Mouse (Mus musculus) CH12.LX (cell line): ENCODE measurements around the gene Carhsp1. TPM values are rescaled to one million over a fixed set of nuclear protein-coding genes. Genes with fewer than 3 reads are reported as not detected.

Experiments
- DNase-seq: peaks from one replicate; pipeline ENCODE4 v3.0.0-alpha.2; 2013; ENCODE audit errors: extremely low read depth
- H3K27ac ChIP-seq: 2 replicates; pipeline ENCODE4 v1.5.1; 2012; ENCODE audit warnings: low read depth, mild to moderate bottlenecking, control low read depth, moderate library complexity; ENCODE audit not compliant: insufficient read depth
- H3K27me3 ChIP-seq: replicated peaks from 2 replicates; pipeline ENCODE3; 2012; ENCODE audit warnings: inconsistent platforms
- H3K36me3 ChIP-seq, 2 experiments: replicated peaks in 1 of 2; 2 replicates each; pipeline versions ENCODE3 to v1.6.1; 2012; ENCODE audit warnings: inconsistent platforms in 1 of 2, low read length in 1 of 2, mild to moderate bottlenecking in 1 of 2, mixed read lengths in 1 of 2, moderate library complexity in 1 of 2; ENCODE audit not compliant: control insufficient read depth in 1 of 2, insufficient read depth in 1 of 2
- H3K4me1 ChIP-seq, 2 experiments: 2 replicates each; pipeline ENCODE4 v1.6.1; 2012; ENCODE audit warnings: inconsistent platforms in 1 of 2, moderate library complexity in 1 of 2; ENCODE audit not compliant: insufficient read depth in 2 of 2, control insufficient read depth in 1 of 2
- H3K4me2 ChIP-seq: 2 replicates; pipeline ENCODE4 v1.6.1; 2012; ENCODE audit warnings: low read depth, mild to moderate bottlenecking, control low read depth; ENCODE audit not compliant: poor library complexity, insufficient read depth, severe bottlenecking
- H3K4me3 ChIP-seq, 3 experiments: fragments of 150-350 bp in 1 of 3; sonication (generic) in 1 of 3; replicated peaks in 1 of 3; 2 replicates each; pipeline versions ENCODE3 to v1.5.1; 2011 to 2012; ENCODE audit warnings: low read depth in 2 of 3, low read length in 2 of 3, mild to moderate bottlenecking in 2 of 3, moderate library complexity in 2 of 3, control low read depth in 1 of 3, improper control_type of control experiment in 1 of 3, inconsistent platforms in 1 of 3, mixed read lengths in 1 of 3; ENCODE audit not compliant: poor library complexity in 1 of 3
- H3K79me2 ChIP-seq: replicated peaks from 2 replicates; pipeline ENCODE4 v1.6.1; 2012; ENCODE audit warnings: mild to moderate bottlenecking, moderate library complexity; ENCODE audit not compliant: control insufficient read depth, poor library complexity, insufficient read depth, severe bottlenecking; ENCODE audit errors: extremely low read depth
- H3K9ac ChIP-seq: 2 replicates; pipeline ENCODE4 v1.6.1; 2012; ENCODE audit warnings: low read depth, mild to moderate bottlenecking, control low read depth, moderate library complexity; ENCODE audit not compliant: insufficient read depth
- H3K9me3 ChIP-seq: replicated peaks from 2 replicates; pipeline ENCODE3; 2012; ENCODE audit warnings: low read length, inconsistent platforms, mixed read lengths
- BHLHE40 ChIP-seq: IDR thresholded peaks from 2 replicates; pipeline ENCODE4 v1.6.1; 2011; ENCODE audit warnings: mild to moderate bottlenecking, low read depth, low read length, improper control_type of control experiment
- CHD1 ChIP-seq: IDR thresholded peaks from 2 replicates; pipeline ENCODE4 v1.6.1; 2012; ENCODE audit warnings: low read depth, low read length, improper control_type of control experiment, inconsistent platforms
- CHD2 ChIP-seq: IDR thresholded peaks from 2 replicates; pipeline ENCODE4 v1.6.1; 2011; ENCODE audit warnings: low read length, improper control_type of control experiment
- CTCF ChIP-seq, 2 experiments: IDR thresholded peaks in 1 of 2; conservative IDR thresholded peaks in 1 of 2; 2 replicates each; pipeline ENCODE4 v1.5.1; 2011 to 2012; ENCODE audit warnings: low read depth in 2 of 2, low read length in 2 of 2, improper control_type of control experiment in 1 of 2, inconsistent platforms in 1 of 2, mild to moderate bottlenecking in 1 of 2, moderate library complexity in 1 of 2
- E2F4 ChIP-seq: IDR thresholded peaks from 2 replicates; pipeline ENCODE4 v1.6.1; 2011; ENCODE audit warnings: low read depth, low read length, improper control_type of control experiment; ENCODE audit not compliant: insufficient replicate concordance
- ELF1 ChIP-seq: IDR thresholded peaks from 2 replicates; pipeline ENCODE4 v1.6.1; 2014; ENCODE audit warnings: low read depth, mild to moderate bottlenecking, inconsistent platforms, low read length, improper control_type of control experiment
- ETS1 ChIP-seq: conservative IDR thresholded peaks from 2 replicates; pipeline ENCODE4 v1.6.1; 2012; ENCODE audit warnings: low read depth, mild to moderate bottlenecking, inconsistent platforms, low read length, improper control_type of control experiment, moderate library complexity
- GABPA ChIP-seq: IDR thresholded peaks from 2 replicates; pipeline ENCODE4 v1.6.1; 2012; ENCODE audit warnings: low read depth, low read length, improper control_type of control experiment, inconsistent platforms; ENCODE audit not compliant: insufficient replicate concordance
- IRF4 ChIP-seq: IDR thresholded peaks from 2 replicates; pipeline ENCODE4 v1.6.1; 2014; ENCODE audit warnings: low read depth, mild to moderate bottlenecking, inconsistent platforms, low read length, improper control_type of control experiment
- JUN ChIP-seq: IDR thresholded peaks from 2 replicates; pipeline ENCODE4 v1.6.1; 2011; ENCODE audit warnings: low read depth, mild to moderate bottlenecking, low read length, improper control_type of control experiment, moderate library complexity; ENCODE audit not compliant: insufficient read depth
- JUND ChIP-seq: conservative IDR thresholded peaks from 2 replicates; pipeline ENCODE4 v1.6.1; 2011; ENCODE audit warnings: low read depth, low read length, improper control_type of control experiment
- KAT2A ChIP-seq: IDR thresholded peaks from 2 replicates; pipeline ENCODE4 v1.6.1; 2012; ENCODE audit warnings: low read length, improper control_type of control experiment, inconsistent platforms; ENCODE audit not compliant: insufficient replicate concordance
- MAFK ChIP-seq: IDR thresholded peaks from 2 replicates; pipeline ENCODE4 v1.6.1; 2011; ENCODE audit warnings: low read length, improper control_type of control experiment; ENCODE audit not compliant: insufficient replicate concordance
- MAX ChIP-seq: IDR thresholded peaks from 2 replicates; pipeline ENCODE4 v1.6.1; 2011; ENCODE audit warnings: low read length, improper control_type of control experiment
- MAZ ChIP-seq: IDR thresholded peaks from 2 replicates; pipeline ENCODE4 v1.6.1; 2012; ENCODE audit warnings: low read depth, mild to moderate bottlenecking, inconsistent platforms, low read length, improper control_type of control experiment, moderate library complexity
- MEF2A ChIP-seq: IDR thresholded peaks from 2 replicates; pipeline ENCODE4 v1.6.1; 2014; ENCODE audit warnings: low read depth, mild to moderate bottlenecking, inconsistent platforms, low read length, improper control_type of control experiment, borderline replicate concordance
- MXI1 ChIP-seq: IDR thresholded peaks from 2 replicates; pipeline ENCODE4 v1.6.1; 2011; ENCODE audit warnings: mild to moderate bottlenecking, low read depth, low read length, improper control_type of control experiment
- NRF1 ChIP-seq: IDR thresholded peaks from 2 replicates; pipeline ENCODE4 v1.6.1; 2014; ENCODE audit warnings: low read depth, mild to moderate bottlenecking, inconsistent platforms, low read length, improper control_type of control experiment, moderate library complexity
- PAX5 ChIP-seq: IDR thresholded peaks from 2 replicates; pipeline ENCODE4 v1.6.1; 2012; ENCODE audit warnings: low read length, inconsistent platforms, mixed read lengths
- POLR2AphosphoS2 ChIP-seq: IDR thresholded peaks from 2 replicates; pipeline ENCODE4 v1.6.1; 2011; ENCODE audit warnings: low read depth, low read length, improper control_type of control experiment
- RAD21 ChIP-seq: IDR thresholded peaks from 2 replicates; pipeline ENCODE4 v1.6.1; 2011; ENCODE audit warnings: low read depth, mild to moderate bottlenecking, low read length, improper control_type of control experiment, moderate library complexity
- SIN3A ChIP-seq: IDR thresholded peaks from 2 replicates; pipeline ENCODE4 v1.6.1; 2012; ENCODE audit warnings: low read length, improper control_type of control experiment, inconsistent platforms
- USF1 ChIP-seq: IDR thresholded peaks from 2 replicates; pipeline ENCODE4 v1.6.1; 2014; ENCODE audit warnings: low read depth, mild to moderate bottlenecking, inconsistent platforms, low read length, improper control_type of control experiment
- USF2 ChIP-seq: conservative IDR thresholded peaks from 2 replicates; pipeline ENCODE4 v1.6.1; 2011; ENCODE audit warnings: low read depth, low read length, improper control_type of control experiment
- ZC3H11A ChIP-seq: IDR thresholded peaks from 2 replicates; pipeline ENCODE4 v1.6.1; 2012; ENCODE audit warnings: low read depth, mild to moderate bottlenecking, inconsistent platforms, low read length, improper control_type of control experiment
- ZKSCAN1 ChIP-seq: IDR thresholded peaks from 2 replicates; pipeline ENCODE4 v1.6.1; 2012; ENCODE audit warnings: low read depth, inconsistent platforms, low read length, improper control_type of control experiment, borderline replicate concordance
- ZMIZ1 ChIP-seq: IDR thresholded peaks from 2 replicates; pipeline ENCODE4 v1.6.1; 2012; ENCODE audit warnings: low read depth, mild to moderate bottlenecking, inconsistent platforms, low read length, improper control_type of control experiment
- ZNF384 ChIP-seq: IDR thresholded peaks from 2 replicates; pipeline ENCODE4 v1.6.1; 2012; ENCODE audit warnings: low read depth, low read length, improper control_type of control experiment, inconsistent platforms
- dilution Hi-C: fragments of 300-500 bp; cut with MboI; formaldehyde crosslinking; loops from 2 replicates; pipeline ENCODE4 v1.14.3; 2020; ENCODE audit warnings: low sequenced_read_pairs; ENCODE audit not compliant: extremely low pct_unique_long_range_greater_than_20kb, extremely low pct_ligation_motif_present
- in situ Hi-C: fragments of 300-500 bp; cut with MboI; formaldehyde crosslinking; loops from 3 replicates; pipeline ENCODE4 v1.14.3; 2019; ENCODE audit warnings: low sequenced_read_pairs, low pct_ligation_motif_present, low pct_unique_long_range_greater_than_20kb, mixed read lengths
- polyA plus RNA-seq: library from polyadenylated mRNA; unstranded; fragments of >175 nt; gene quantifications from 2 replicates; pipeline ENCODE4 v1.2.1, GENCODE M21; 2012; ENCODE audit warnings: low read depth; ENCODE audit not compliant: insufficient read length
- total RNA-seq, 2 experiments: library from RNA; depleted of rRNA; stranded (reverse); fragments of 300-350 nt in 1 of 2; fragments of >200 nt in 1 of 2; gene quantifications; 2 replicates each; pipeline ENCODE4 v1.2.3; 2012 to 2014

The Carhsp1 gene
- total and polyA plus RNA-seq, 3 experiments: 26.0 to 29.7 (median 26.2) TPM

DNA sequence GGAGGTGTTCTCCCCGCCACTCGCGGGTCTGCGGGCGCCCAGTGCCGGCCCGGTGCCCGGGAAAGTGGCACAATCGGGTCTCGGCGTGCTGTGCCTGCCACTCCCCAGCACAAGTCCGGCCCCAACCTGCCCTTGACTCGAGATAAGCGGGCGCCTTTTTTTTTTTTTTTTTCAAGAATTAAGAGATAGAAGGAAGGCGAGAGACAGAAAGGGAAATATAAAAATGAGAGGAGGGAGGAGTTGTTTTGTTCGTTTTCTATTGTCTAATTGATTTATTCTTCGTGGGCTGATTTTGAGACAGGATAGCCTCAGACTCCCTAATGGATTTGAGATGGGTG is 364 bp upstream of the Carhsp1 start:
- peak overlapping the region; percentile 15 to 60 (median 44) for H3K4me3 ChIP-seq
- peaks cover 4 to 23% of the 10 kb centered on the region in 2 experiments for H3K36me3 ChIP-seq
- peaks cover 23 to 65% of the 10 kb centered on the region in 2 experiments for H3K4me1 ChIP-seq
- peak overlapping the region; percentile 93 for H3K4me2 ChIP-seq
- peaks cover 15% of the 10 kb centered on the region for H3K27me3 ChIP-seq
- 0 out of 2 replicates have a peak overlapping the region, but pooled peaks have one; percentile 31 for H3K9ac ChIP-seq
- TF ChIP-seq ELF1 (0 out of 2 replicates have a peak, but pooled peaks have one; percentile 4), JUND (no peak), MAFK (no peak), IRF4 (no peak), CHD2 (no peak), KAT2A (no peak), GABPA (no peak), ZKSCAN1 (no peak), POLR2AphosphoS2 (no peak), USF1 (no peak), CHD1 (0 out of 2 replicates have a peak, but pooled peaks have one; percentile 35), JUN (no peak), ZC3H11A (no peak), ETS1 (no peak), PAX5 (no peak), MAX (no peak), CTCF (conservative IDR thresholded peaks at IDR 0.05 in 1 of 2, IDR thresholded peaks at IDR 0.05 in 1 of 2; ENCODE audit: low read depth in 2 of 2, low read length in 2 of 2) (no peak), RAD21 (no peak), MAZ (peak; percentile 13; the same call in 1 of the 2 replicates), E2F4 (no peak), ZNF384 (peak; percentile 85), NRF1 (no peak), USF2 (no peak), MXI1 (no peak), ZMIZ1 (no peak), SIN3A (no peak), MEF2A (no peak), BHLHE40 (no peak)
- TF ChIP-seq, all 38 proteins: peak for 4
- Histone ChIP-seq H3K27ac (no peak overlapping the region), H3K79me2 (no peaks in the 10 kb centered on the region), H3K9me3 (no peaks in the 10 kb centered on the region)
- DNase-seq: no peak
- in situ Hi-C loops: loop anchor here (5.0 kb wide), 1 partner anchor 260 kb away; no protein-coding TSS in a partner anchor
- dilution Hi-C loops: no loop called here
